Mouse (Mus musculus): ENCODE measurements around the gene Hist1h4k. TPM values are rescaled to one million over a fixed set of nuclear protein-coding genes. Genes with fewer than 3 reads are reported as not detected.

Hist1h4k gene
- total RNA-seq, 2 experiments from 2014 or later = 306 to 311 TPM

DNA sequence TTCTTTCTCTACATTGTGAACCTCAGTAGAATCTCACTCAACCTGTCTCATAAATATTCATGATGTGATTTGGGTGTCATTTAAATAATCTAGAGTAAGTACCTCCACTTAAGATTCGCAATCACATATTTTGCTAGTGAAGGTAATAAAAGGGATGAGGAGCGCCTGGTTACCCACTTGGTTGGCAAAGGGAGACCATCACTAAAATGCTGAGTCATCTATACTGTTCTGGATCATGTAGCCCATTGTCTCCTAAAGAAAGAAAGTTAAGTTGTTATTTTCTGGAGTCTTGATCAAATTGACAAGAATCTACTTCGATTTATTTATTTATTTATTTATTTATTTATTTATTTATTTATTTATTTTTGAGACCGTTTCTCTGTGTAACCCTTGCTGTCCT, 43.6 kb downstream of the Hist1h4k start:
- intact Hi-C loops (cut with DNase I) = no loop called here
- no peak for DNase-seq (ENCODE audit: extremely low spot score in 1 of 2, low spot score in 2 of 2)

Small RNA genes within 50 kb of the gene (microRNA-seq; reads per million reads assigned to microRNA genes)
- gene Gm44346 (not detected), gene Gm44357 (not detected), gene Gm44367 (not detected), gene Gm44454 (not detected)

Other genes starting within 250 kb of the Hist1h4k start
- gene Gm11273, start 249.1 kb downstream of the Hist1h4k start, total RNA-seq (2021) = 10 to 100 TPM; 56.4 to 59.3 TPM
- 10 to 100 TPM; 10.6 to 13.6 TPM for gene Zkscan8, start 219.4 kb downstream of the Hist1h4k start, total RNA-seq (2021)
- not detected for gene Olfr1366, start 207.7 kb downstream of the Hist1h4k start, total RNA-seq (2021)
- not detected for gene Olfr1535, start 190.6 kb downstream of the Hist1h4k start, total RNA-seq (2021)
- gene Olfr1364, start 168.7 kb downstream of the Hist1h4k start, total RNA-seq (2021) = not detected
- gene Olfr1362, start 136.5 kb downstream of the Hist1h4k start, total RNA-seq (2021) = not detected
- not detected for gene Olfr11, start 108.0 kb downstream of the Hist1h4k start, total RNA-seq (2021)
- not detected for gene Olfr1361, start 87.1 kb downstream of the Hist1h4k start, total RNA-seq (2021)
- gene Olfr1360, start 73.1 kb downstream of the Hist1h4k start, total RNA-seq (2021) = not detected
- gene Olfr1359, start 52.4 kb downstream of the Hist1h4k start, total RNA-seq (2021) = not detected
- 10 to 100 TPM; 41.4 to 52.8 TPM for gene Hist1h2bl, start 34.4 kb downstream of the Hist1h4k start, total RNA-seq (2021)
- 10 to 100 TPM; 68.4 to 76.2 TPM for gene Hist1h2ai, start 34.1 kb downstream of the Hist1h4k start, total RNA-seq (2021)
- gene Hist1h3h, start 32.8 kb downstream of the Hist1h4k start, total RNA-seq (2021) = 10 to 100 TPM; 69.3 to 80.8 TPM
- gene Hist1h2bm, start 28.5 kb downstream of the Hist1h4k start, total RNA-seq (2021) = 10 to 100 TPM; 10.1 to 13.9 TPM
- gene Hist1h4j, start 15.4 kb downstream of the Hist1h4k start, total RNA-seq (2021) = 10 to 100 TPM; 13.5 to 16.2 TPM
- 10 to 100 TPM; 23.0 to 24.1 TPM for gene Hist1h2ak, start 3.3 kb upstream of the Hist1h4k start, total RNA-seq (2021)
- 10 to 100 TPM; 23.0 to 25.1 TPM for gene Hist1h2bn, start 3.6 kb upstream of the Hist1h4k start, total RNA-seq (2021)
- 10 to 100 TPM; 19.5 to 20.4 TPM for gene Hist1h1b, start 30.1 kb upstream of the Hist1h4k start, total RNA-seq (2021)
- gene Hist1h3i, start 32.9 kb upstream of the Hist1h4k start, total RNA-seq (2021) = 10 to 100 TPM; 53.5 to 57.3 TPM
- 1 to 10 TPM; 5.2 to 6.1 TPM for gene Hist1h2an, start 36.7 kb upstream of the Hist1h4k start, total RNA-seq (2021)
- 10 to 100 TPM; 16.5 to 17.0 TPM for gene Hist1h2bp, start 37.0 kb upstream of the Hist1h4k start, total RNA-seq (2021)
- 10 to 100 TPM; 48.3 to 50.2 TPM for gene Hist1h2bq, start 59.7 kb upstream of the Hist1h4k start, total RNA-seq (2021)
- gene Hist1h2ao, start 60.0 kb upstream of the Hist1h4k start, total RNA-seq (2021) = not detected
- gene Hist1h4m, start 61.2 kb upstream of the Hist1h4k start, total RNA-seq (2021) = 100 to 1,000 TPM; 180 to 194 TPM
- gene Hist1h4n, start 81.7 kb upstream of the Hist1h4k start, total RNA-seq (2021) = 10 to 100 TPM; 21.2 to 27.5 TPM
- gene Hist1h2ap, start 83.0 kb upstream of the Hist1h4k start, total RNA-seq (2021) = 10 to 100 TPM; 66.4 to 75.9 TPM
- gene Hist1h2br, start 83.2 kb upstream of the Hist1h4k start, total RNA-seq (2021) = 10 to 100 TPM; 47.5 to 49.6 TPM
- 1 to 10 TPM; 3.9 to 5.1 TPM for gene Zfp184, start 194.6 kb upstream of the Hist1h4k start, total RNA-seq (2021)
- gene Pom121l2, start 230.7 kb upstream of the Hist1h4k start, total RNA-seq (2021) = not detected

Measured in left cerebral cortex, postnatal 10 days (tissue).